Mouse (Mus musculus) bone marrow, adult 2 months (tissue): Measurements from ENCODE around the gene D430041D05Rik.

Source experiments
- CTCF ChIP-seq: fragments of 200-500 bp; IDR thresholded peaks from 2 replicates; pipeline ENCODE4 v1.5.1; 2011; ENCODE audit warnings: low read length, control low read depth; ENCODE audit not compliant: control insufficient read depth, insufficient read depth
- POLR2A ChIP-seq: fragments of 200-500 bp; IDR thresholded peaks from 2 replicates; pipeline ENCODE4 v1.6.1; 2011; ENCODE audit warnings: low read depth, mild to moderate bottlenecking, control low read depth, low read length, borderline replicate concordance; ENCODE audit not compliant: control insufficient read depth

DNA sequence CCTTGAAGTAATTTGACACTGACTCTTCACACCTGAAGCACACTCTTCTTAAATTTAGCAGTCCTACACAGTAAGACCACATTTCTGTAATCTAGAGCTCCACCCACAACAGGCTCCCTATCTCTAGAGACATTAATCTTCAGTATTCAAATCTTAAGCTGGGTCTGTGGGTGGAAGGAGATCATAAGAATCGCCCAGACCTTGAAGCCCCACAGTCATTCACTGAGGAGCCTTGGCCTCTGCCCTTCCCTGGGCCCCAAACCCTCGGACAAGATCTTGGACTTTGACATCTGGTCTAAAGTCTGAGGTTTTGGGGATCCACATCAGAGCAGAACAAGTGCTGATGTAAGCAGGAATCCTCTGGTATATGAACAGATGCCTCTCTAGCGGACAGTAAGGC is 287.3 kb downstream of the D430041D05Rik start:
- no peak for TF ChIP-seq CTCF
- TF ChIP-seq POLR2A, result no peak
